Mouse (Mus musculus) lung, postnatal 0 days (tissue): Measurements from ENCODE around the gene Snx19.

Source experiments
- CTCF ChIP-seq: IDR thresholded peaks from 2 replicates; pipeline ENCODE4 v1.5.1; 2016; ENCODE audit warnings: antibody characterized with exemption, mild to moderate bottlenecking
- EP300 ChIP-seq: IDR thresholded peaks from 2 replicates; pipeline ENCODE4 v1.6.1; 2016; ENCODE audit warnings: antibody characterized with exemption, mild to moderate bottlenecking, control low read depth

GRCm38 (mm10) chr9:30422940-30423339 lies 4.0 kb upstream of the Snx19 start:
- peak; percentile 89 for TF ChIP-seq CTCF
- no peak for TF ChIP-seq EP300
